Mouse (Mus musculus): ENCODE measurements around the gene Efcab9. TPM values are rescaled to one million over a fixed set of nuclear protein-coding genes. Genes with fewer than 3 reads are reported as not detected.
"Not testable (repeated sequence)": the region's sequence is repeated elsewhere in the genome, so short reads cannot be mapped to it uniquely, and the experiment has no call there.

Gene Efcab9
- polyA plus RNA-seq, 1 experiment from 2014 or later: not detected

DNA sequence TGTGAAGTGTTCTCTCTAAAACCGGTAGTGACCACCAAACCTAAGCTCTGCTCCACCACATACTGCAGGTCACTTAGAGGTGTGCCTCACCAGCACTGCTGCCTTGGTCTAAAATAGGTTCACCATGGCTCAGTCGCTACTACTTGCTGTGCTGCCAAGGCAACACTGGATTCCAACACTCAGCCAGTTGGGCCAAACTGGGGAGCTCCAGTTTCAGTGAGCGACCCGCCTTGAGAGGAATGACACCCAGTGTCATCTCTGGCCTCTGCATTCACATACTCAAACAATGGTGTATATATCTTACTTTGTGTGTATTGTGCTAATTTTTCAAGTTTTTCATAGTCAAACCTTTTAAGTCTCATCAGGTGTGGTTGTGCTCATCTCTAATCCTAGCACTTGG, 13.1 kb downstream of the Efcab9 start:
- Histone ChIP-seq H3K36me3 (ENCODE audit: control insufficient read depth, insufficient read depth, low read length) (peaks cover 4% of the 10 kb centered on the region; the same call in 1 of the 2 replicates), H3K27me3 (ENCODE audit: control insufficient read depth, insufficient read depth, low read depth, low read length) (no peaks in the 10 kb centered on the region), H3K27ac (ENCODE audit: low read length) (no peak overlapping the region), H3K9me3 (replicated peaks; ENCODE audit: control insufficient read depth, low read length, poor library complexity, severe bottlenecking) (no peaks in the 10 kb centered on the region), H3K4me2 (ENCODE audit: low read length) (no peak overlapping the region), H3K9ac (ENCODE audit: low read depth, low read length) (no peak overlapping the region), H3K4me1 (ENCODE audit: control insufficient read depth, insufficient read depth, low read length) (no peaks in the 10 kb centered on the region), H3K4me3 (ENCODE audit: low read depth, low read length) (no peak overlapping the region)
- ATAC-seq: no peak
- WGBS: 94% methylated on average over 4 of the region's 4 CpGs

DNA sequence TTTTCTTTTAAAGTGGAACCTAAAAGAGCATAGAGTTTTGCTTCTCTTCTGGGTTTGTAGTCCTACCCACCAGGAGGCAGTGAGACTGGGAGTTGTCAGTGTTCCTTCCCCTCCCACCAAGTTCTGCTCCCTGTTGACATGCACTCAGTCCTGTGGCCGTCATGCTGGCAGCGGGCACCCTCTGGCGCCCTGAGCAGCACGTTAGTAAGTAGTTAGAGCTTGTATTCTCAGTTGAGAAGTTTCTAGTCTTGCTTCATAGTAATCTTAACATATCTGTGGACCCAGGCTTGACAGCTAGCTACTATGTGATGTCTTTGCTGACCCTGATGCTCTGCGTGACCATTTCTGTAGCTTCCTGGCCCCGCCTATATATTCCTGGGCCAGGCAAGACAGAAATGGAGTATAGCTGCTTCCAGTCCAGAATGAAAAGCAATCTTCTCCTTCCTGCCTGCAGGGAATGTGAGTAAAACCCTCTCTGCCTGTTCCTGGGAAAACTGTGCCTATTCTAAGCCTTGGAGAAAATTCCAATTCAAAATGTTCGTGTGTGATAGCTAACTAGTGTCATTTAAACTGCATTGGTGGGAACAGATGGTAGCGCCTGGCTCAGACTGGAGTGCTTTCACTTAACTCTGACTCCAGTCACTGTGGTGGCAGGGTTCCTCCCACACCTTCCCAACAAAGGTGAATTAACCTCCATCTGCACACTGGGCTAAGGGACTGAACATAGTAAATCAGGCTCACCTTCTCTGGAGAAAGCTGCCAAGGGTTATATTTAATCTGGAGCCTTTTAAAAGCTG, 14.8 kb downstream of the Efcab9 start:
- H3K27me3 ChIP-seq (ENCODE audit: control insufficient read depth, insufficient read depth, low read depth, low read length): no peaks in the 10 kb centered on the region
- no peaks in the 10 kb centered on the region for H3K4me1 ChIP-seq (ENCODE audit: control insufficient read depth, insufficient read depth, low read length)
- no peaks in the 10 kb centered on the region for H3K9me3 ChIP-seq (replicated peaks; ENCODE audit: control insufficient read depth, low read length, poor library complexity, severe bottlenecking)
- H3K9ac ChIP-seq (ENCODE audit: low read depth, low read length): no peak overlapping the region
- no peak overlapping the region for H3K27ac ChIP-seq (ENCODE audit: low read length)
- no peak overlapping the region for H3K4me2 ChIP-seq (ENCODE audit: low read length)
- no peak for ATAC-seq
- H3K4me3 ChIP-seq (ENCODE audit: low read depth, low read length): no peak overlapping the region
- 88% methylated on average over 8 of the region's 8 CpGs for WGBS
- peaks cover 4% of the 10 kb centered on the region; the same call in 1 of the 2 replicates for H3K36me3 ChIP-seq (ENCODE audit: control insufficient read depth, insufficient read depth, low read length)

DNA sequence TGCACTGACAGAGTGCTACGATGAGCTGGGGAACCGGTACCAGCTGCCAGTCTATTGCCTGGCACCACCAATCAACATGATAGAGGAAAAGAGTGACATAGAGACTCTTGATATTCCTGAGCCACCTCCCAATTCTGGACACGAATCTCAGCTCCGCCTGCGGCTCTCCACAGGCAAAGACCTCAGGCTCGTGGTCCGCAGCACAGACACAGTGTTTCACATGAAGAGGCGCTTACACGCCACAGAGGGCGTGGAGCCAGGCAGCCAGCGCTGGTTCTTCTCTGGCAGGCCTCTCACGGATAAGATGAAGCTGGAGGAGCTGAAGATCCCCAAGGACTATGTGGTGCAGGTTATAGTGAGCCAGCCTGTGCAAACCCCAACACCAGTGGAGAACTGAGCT, 15.8 kb downstream of the Efcab9 start:
- Histone ChIP-seq H3K36me3 (ENCODE audit: control insufficient read depth, insufficient read depth, low read length) (peaks cover 4% of the 10 kb centered on the region; the same call in 1 of the 2 replicates), H3K27ac (ENCODE audit: low read length) (no peak overlapping the region), H3K4me3 (ENCODE audit: low read depth, low read length) (no peak overlapping the region), H3K4me2 (ENCODE audit: low read length) (no peak overlapping the region), H3K9me3 (replicated peaks; ENCODE audit: control insufficient read depth, low read length, poor library complexity, severe bottlenecking) (no peaks in the 10 kb centered on the region), H3K4me1 (ENCODE audit: control insufficient read depth, insufficient read depth, low read length) (no peaks in the 10 kb centered on the region), H3K9ac (ENCODE audit: low read depth, low read length) (no peak overlapping the region), H3K27me3 (ENCODE audit: control insufficient read depth, insufficient read depth, low read depth, low read length) (no peaks in the 10 kb centered on the region)
- WGBS: 92% methylated on average over 12 of the region's 12 CpGs
- ATAC-seq: no peak

DNA sequence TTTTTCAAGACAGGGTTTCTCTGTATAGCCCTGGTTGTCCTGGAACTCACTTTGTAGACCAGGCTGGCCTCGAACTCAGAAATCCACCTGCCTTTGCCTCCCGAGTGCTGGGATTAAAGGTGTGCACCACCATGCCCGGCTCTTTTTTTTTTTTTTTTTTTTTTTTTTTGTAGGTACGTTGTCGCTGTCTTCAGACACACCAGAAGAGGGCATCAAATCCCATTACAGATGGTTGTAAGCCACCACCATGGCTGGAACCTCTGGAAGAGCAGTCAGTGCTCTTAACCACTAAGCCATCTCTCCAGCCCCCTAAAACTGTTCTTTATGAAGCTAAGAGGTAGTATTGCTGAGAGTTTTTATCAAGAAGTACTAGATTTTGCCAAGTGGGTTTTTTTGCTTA, 17.0 kb downstream of the Efcab9 start:
- not testable (repeated sequence) for H3K27me3 ChIP-seq (ENCODE audit: control insufficient read depth, insufficient read depth, low read depth, low read length); H3K27ac ChIP-seq (ENCODE audit: low read length); H3K4me3 ChIP-seq (ENCODE audit: low read depth, low read length); H3K4me1 ChIP-seq (ENCODE audit: control insufficient read depth, insufficient read depth, low read length); H3K4me2 ChIP-seq (ENCODE audit: low read length); H3K9me3 ChIP-seq (replicated peaks; ENCODE audit: control insufficient read depth, low read length, poor library complexity, severe bottlenecking); ATAC-seq; H3K36me3 ChIP-seq (ENCODE audit: control insufficient read depth, insufficient read depth, low read length); H3K9ac ChIP-seq (ENCODE audit: low read depth, low read length)
- 90% methylated on average over 3 of the region's 5 CpGs for WGBS

DNA sequence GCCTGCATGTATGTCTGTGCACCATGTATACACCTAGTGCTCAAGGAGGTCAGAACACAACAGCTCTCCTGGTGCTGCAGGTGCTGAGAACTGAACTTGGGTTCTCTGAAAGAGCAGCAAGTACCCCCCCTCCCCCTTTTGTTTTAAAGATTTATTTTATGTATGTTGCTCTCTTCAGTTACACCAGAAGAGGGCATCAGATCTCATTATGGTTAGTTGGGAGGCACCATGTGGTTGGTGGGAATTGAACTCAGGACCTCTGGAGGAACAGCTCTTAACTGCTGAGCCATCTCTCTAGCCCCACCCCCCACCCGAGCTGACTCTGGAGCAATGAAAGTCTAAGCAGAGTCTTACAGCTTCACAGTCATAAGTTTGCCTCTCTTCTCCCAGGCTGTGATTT, 21.0 kb downstream of the Efcab9 start:
- H3K9me3 ChIP-seq (replicated peaks; ENCODE audit: control insufficient read depth, low read length, poor library complexity, severe bottlenecking): no peaks in the 10 kb centered on the region
- no peak for ATAC-seq
- H3K9ac ChIP-seq (ENCODE audit: low read depth, low read length): no peak overlapping the region
- WGBS: 73% methylated on average over 1 of the region's 1 CpGs
- H3K4me2 ChIP-seq (ENCODE audit: low read length): no peak overlapping the region
- no peaks in the 10 kb centered on the region for H3K4me1 ChIP-seq (ENCODE audit: control insufficient read depth, insufficient read depth, low read length)
- no peaks in the 10 kb centered on the region for H3K27me3 ChIP-seq (ENCODE audit: control insufficient read depth, insufficient read depth, low read depth, low read length)
- H3K4me3 ChIP-seq (ENCODE audit: low read depth, low read length): no peak overlapping the region
- no peak overlapping the region for H3K27ac ChIP-seq (ENCODE audit: low read length)
- H3K36me3 ChIP-seq (ENCODE audit: control insufficient read depth, insufficient read depth, low read length): no peaks in the 10 kb centered on the region

DNA sequence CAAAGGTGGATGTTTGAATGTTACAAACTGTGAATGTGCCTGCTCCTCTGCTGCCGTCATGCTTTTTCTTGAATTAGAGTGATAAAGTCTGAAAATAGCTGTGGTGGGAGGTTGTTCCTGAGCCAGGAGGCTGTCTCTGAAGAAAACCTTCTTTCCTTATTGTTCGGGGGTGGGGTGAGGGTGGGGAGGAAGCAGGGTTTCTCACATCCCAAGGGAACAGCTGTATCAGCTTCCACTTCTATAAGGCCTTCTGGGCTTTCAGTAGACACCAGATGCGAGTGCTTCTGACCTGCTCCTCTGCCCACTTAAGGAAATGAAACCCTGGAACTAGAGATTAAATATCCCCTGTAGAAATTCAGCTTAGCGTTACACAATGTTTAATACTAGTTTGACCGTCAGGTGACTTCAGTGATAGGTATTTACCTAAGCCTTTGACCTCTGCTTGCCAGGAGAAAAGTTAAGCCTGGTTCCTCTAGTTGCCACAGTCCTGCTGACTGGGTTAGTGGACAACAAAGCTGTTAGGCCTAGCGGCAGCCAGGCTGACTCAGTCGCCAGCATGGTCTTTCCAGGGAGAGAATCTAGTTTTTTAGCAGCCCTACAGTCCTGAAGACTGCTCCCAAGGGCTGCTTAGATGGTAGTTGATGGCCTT, 26.7 kb downstream of the Efcab9 start:
- H3K4me1 ChIP-seq (ENCODE audit: control insufficient read depth, insufficient read depth, low read length): no peaks in the 10 kb centered on the region
- ATAC-seq: no peak
- H3K27me3 ChIP-seq (ENCODE audit: control insufficient read depth, insufficient read depth, low read depth, low read length): no peaks in the 10 kb centered on the region
- H3K36me3 ChIP-seq (ENCODE audit: control insufficient read depth, insufficient read depth, low read length): no peaks in the 10 kb centered on the region
- H3K4me2 ChIP-seq (ENCODE audit: low read length): no peak overlapping the region
- H3K27ac ChIP-seq (ENCODE audit: low read length): no peak overlapping the region
- H3K4me3 ChIP-seq (ENCODE audit: low read depth, low read length): no peak overlapping the region
- H3K9me3 ChIP-seq (replicated peaks; ENCODE audit: control insufficient read depth, low read length, poor library complexity, severe bottlenecking): no peaks in the 10 kb centered on the region
- 89% methylated on average over 7 of the region's 7 CpGs for WGBS
- no peak overlapping the region for H3K9ac ChIP-seq (ENCODE audit: low read depth, low read length)

DNA sequence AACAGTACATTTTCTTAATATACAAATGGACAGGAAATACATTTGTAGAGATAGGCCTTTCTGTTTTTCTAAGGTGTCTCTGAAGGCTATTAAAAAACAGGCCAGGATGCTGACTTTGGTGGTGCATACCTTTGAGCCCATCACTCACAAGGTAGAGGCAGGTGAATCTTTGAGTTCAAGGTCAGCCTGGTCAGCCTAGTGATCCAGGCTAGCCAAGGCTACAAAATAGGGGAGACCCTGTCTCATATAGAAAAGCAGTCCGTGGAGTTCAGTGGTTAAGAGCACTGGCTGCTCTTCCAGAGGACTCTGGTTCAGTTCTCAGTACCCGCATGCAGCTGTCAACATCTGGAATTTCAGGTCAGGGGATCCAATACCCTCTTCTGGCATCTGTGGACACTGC, 28.2 kb downstream of the Efcab9 start:
- Histone ChIP-seq H3K4me1 (ENCODE audit: control insufficient read depth, insufficient read depth, low read length) (no peaks in the 10 kb centered on the region; the same call in 1 of the 2 replicates), H3K27me3 (ENCODE audit: control insufficient read depth, insufficient read depth, low read depth, low read length) (no peaks in the 10 kb centered on the region), H3K4me2 (ENCODE audit: low read length) (no peak overlapping the region), H3K27ac (ENCODE audit: low read length) (no peak overlapping the region), H3K4me3 (ENCODE audit: low read depth, low read length) (no peak overlapping the region), H3K9ac (ENCODE audit: low read depth, low read length) (no peak overlapping the region), H3K36me3 (ENCODE audit: control insufficient read depth, insufficient read depth, low read length) (no peaks in the 10 kb centered on the region), H3K9me3 (replicated peaks; ENCODE audit: control insufficient read depth, low read length, poor library complexity, severe bottlenecking) (no peaks in the 10 kb centered on the region)
- 98% methylated on average over 2 of the region's 2 CpGs for WGBS
- ATAC-seq: no peak

DNA sequence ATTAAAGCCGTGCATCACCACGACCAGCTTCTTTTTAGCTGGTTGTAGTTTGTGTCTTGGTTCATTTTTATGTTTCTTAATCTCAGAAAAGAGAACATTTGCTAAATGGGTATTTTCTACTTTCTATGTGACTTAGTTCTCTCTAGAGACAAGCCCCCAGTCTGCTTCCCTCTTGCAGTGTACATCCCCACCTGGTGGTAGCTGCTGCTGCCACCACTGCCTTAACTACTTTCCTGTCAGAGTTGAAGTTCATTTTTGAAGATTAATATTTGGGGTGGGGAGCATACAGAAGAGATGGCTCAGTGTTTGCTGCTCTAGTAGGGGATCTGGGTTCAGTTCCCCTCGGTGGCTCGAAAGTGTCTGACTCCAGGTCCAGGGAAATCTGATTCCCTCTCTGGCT, 31.9 kb downstream of the Efcab9 start:
- Histone ChIP-seq H3K9ac (ENCODE audit: low read depth, low read length) (no peak overlapping the region), H3K4me2 (ENCODE audit: low read length) (no peak overlapping the region), H3K27me3 (ENCODE audit: control insufficient read depth, insufficient read depth, low read depth, low read length) (no peaks in the 10 kb centered on the region), H3K27ac (ENCODE audit: low read length) (no peak overlapping the region), H3K4me1 (ENCODE audit: control insufficient read depth, insufficient read depth, low read length) (no peaks in the 10 kb centered on the region; the same call in 1 of the 2 replicates), H3K36me3 (ENCODE audit: control insufficient read depth, insufficient read depth, low read length) (no peaks in the 10 kb centered on the region), H3K9me3 (replicated peaks; ENCODE audit: control insufficient read depth, low read length, poor library complexity, severe bottlenecking) (no peaks in the 10 kb centered on the region), H3K4me3 (ENCODE audit: low read depth, low read length) (no peak overlapping the region)
- no peak for ATAC-seq
- 95% methylated on average over 4 of the region's 4 CpGs for WGBS

DNA sequence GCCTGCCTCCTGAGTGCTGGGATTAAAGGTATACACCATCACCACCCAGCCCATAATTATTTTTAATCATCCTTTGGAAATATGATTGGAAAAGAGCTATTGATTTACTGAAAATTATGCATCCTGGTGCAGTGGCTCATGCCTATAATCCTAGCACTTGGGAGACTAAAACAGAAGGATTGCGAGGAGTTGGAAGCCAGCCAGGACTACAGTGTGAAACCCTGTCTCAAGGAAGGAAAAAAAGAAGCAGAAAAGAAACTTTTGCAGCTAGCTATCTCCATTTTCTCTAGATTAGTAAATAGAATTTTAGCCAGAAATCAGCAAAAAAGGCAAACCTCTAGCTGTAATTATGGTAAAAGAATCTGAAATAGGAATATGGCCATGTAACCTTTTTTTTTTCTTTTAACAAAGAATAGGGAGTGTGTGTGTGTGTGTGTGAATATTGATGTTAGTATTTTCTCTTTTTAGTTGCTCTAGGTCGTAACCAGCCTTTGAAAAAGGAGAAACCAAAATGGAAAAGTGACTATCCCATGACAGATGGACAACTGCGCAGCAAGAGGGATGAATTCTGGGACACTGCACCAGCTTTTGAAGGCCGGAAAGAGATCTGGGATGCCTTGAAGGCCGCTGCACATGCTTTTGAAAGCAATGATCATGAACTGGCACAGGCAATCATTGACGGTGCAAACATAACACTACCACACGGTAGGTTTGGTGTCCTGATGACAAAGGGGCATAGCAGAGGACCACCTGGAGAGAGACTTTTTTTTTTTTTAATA, 32.9 kb downstream of the Efcab9 start:
- H3K4me3 ChIP-seq (ENCODE audit: low read depth, low read length): no peak overlapping the region
- H3K9me3 ChIP-seq (replicated peaks; ENCODE audit: control insufficient read depth, low read length, poor library complexity, severe bottlenecking): no peaks in the 10 kb centered on the region
- H3K9ac ChIP-seq (ENCODE audit: low read depth, low read length): no peak overlapping the region
- 73% methylated on average over 7 of the region's 7 CpGs for WGBS
- ATAC-seq: no peak
- no peak overlapping the region for H3K27ac ChIP-seq (ENCODE audit: low read length)
- no peaks in the 10 kb centered on the region for H3K27me3 ChIP-seq (ENCODE audit: control insufficient read depth, insufficient read depth, low read depth, low read length)
- no peaks in the 10 kb centered on the region for H3K36me3 ChIP-seq (ENCODE audit: control insufficient read depth, insufficient read depth, low read length)
- H3K4me1 ChIP-seq (ENCODE audit: control insufficient read depth, insufficient read depth, low read length): no peaks in the 10 kb centered on the region; the same call in 1 of the 2 replicates
- H3K4me2 ChIP-seq (ENCODE audit: low read length): no peak overlapping the region
